Mouse (Mus musculus): ENCODE measurements around the gene Timeless. TPM values are rescaled to one million over a fixed set of nuclear protein-coding genes. Genes with fewer than 3 reads are reported as not detected.
A peak's percentile ranks its signal among the peaks of the same experiment; 100 is the strongest.
"Not testable (repeated sequence)": the region's sequence is repeated elsewhere in the genome, so short reads cannot be mapped to it uniquely, and the experiment has no call there.

Gene Timeless
- polyA plus RNA-seq, 1 experiment from 2014 or later, result 112 TPM

- Histone ChIP-seq H3K27ac (no peak overlapping the region), H3K9me3 (no peaks in the 10 kb centered on the region), H3K27me3 (ENCODE audit: poor library complexity, severe bottlenecking) (peaks cover 4% of the 10 kb centered on the region), H3K36me3 (replicated peaks) (peaks cover 10% of the 10 kb centered on the region), H3K4me1 (0 out of 2 replicates have a peak, but pooled peaks cover 3% of the 10 kb centered on the region), H3K4me3 (no peak overlapping the region)
- no peak for DNase-seq (ENCODE audit: extremely low spot score, low spot score)
- 84% methylated on average over 6 of the region's 6 CpGs for WGBS
Observed at GRCm38 (mm10) chr10:128201856-128202255, 30.0 kb upstream of the Timeless start.

- Histone ChIP-seq H3K27me3 (ENCODE audit: poor library complexity, severe bottlenecking) (no peaks in the 10 kb centered on the region), H3K27ac (no peak overlapping the region), H3K4me3 (no peak overlapping the region), H3K9me3 (no peaks in the 10 kb centered on the region), H3K36me3 (replicated peaks) (peaks cover 28% of the 10 kb centered on the region), H3K4me1 (0 out of 2 replicates have a peak, but pooled peaks cover 3% of the 10 kb centered on the region)
- WGBS, result 91% methylated on average over 15 of the region's 15 CpGs
- DNase-seq (ENCODE audit: extremely low spot score, low spot score), result no peak
Observed at GRCm38 (mm10) chr10:128204941-128205340, 26.9 kb upstream of the Timeless start.

- Histone ChIP-seq H3K27ac (no peak overlapping the region), H3K4me1 (peaks cover 22% of the 10 kb centered on the region), H3K4me3 (no peak overlapping the region), H3K27me3 (ENCODE audit: poor library complexity, severe bottlenecking) (peaks cover 4% of the 10 kb centered on the region), H3K9me3 (no peaks in the 10 kb centered on the region), H3K36me3 (replicated peaks) (peaks cover 34% of the 10 kb centered on the region)
- WGBS, result 95% methylated on average over 10 of the region's 10 CpGs
- no peak for DNase-seq (ENCODE audit: extremely low spot score, low spot score)
Observed at GRCm38 (mm10) chr10:128208326-128208725, 23.5 kb upstream of the Timeless start.

- Histone ChIP-seq H3K36me3 (replicated peaks) (peaks cover 34% of the 10 kb centered on the region), H3K4me1 (peaks cover 24% of the 10 kb centered on the region), H3K27me3 (ENCODE audit: poor library complexity, severe bottlenecking) (peaks cover 15% of the 10 kb centered on the region), H3K4me3 (no peak overlapping the region), H3K9me3 (no peaks in the 10 kb centered on the region), H3K27ac (no peak overlapping the region)
- WGBS, result 91% methylated on average over 11 of the region's 11 CpGs
- DNase-seq (ENCODE audit: extremely low spot score, low spot score), result no peak
Observed at GRCm38 (mm10) chr10:128209311-128210009, 22.4 kb upstream of the Timeless start.

- H3K27ac ChIP-seq, result no peak overlapping the region
- peak overlapping the region; percentile 62; the same call in 1 of the 2 replicates for H3K4me3 ChIP-seq
- peaks cover 19% of the 10 kb centered on the region for H3K27me3 ChIP-seq (ENCODE audit: poor library complexity, severe bottlenecking)
- H3K9me3 ChIP-seq, result no peaks in the 10 kb centered on the region
- H3K4me1 ChIP-seq, result peaks cover 24% of the 10 kb centered on the region
- no peak for DNase-seq (ENCODE audit: extremely low spot score, low spot score)
- H3K36me3 ChIP-seq (replicated peaks), result peaks cover 34% of the 10 kb centered on the region
- WGBS, result 100% methylated on average over 2 of the region's 2 CpGs
Observed at GRCm38 (mm10) chr10:128210131-128210530, 21.7 kb upstream of the Timeless start.

- Histone ChIP-seq H3K4me1 (peaks cover 24% of the 10 kb centered on the region), H3K27me3 (ENCODE audit: poor library complexity, severe bottlenecking) (peaks cover 19% of the 10 kb centered on the region), H3K4me3 (peak overlapping the region; percentile 62), H3K9me3 (no peaks in the 10 kb centered on the region), H3K27ac (peak overlapping the region; percentile 84), H3K36me3 (replicated peaks) (peaks cover 31% of the 10 kb centered on the region)
- WGBS, result 37% methylated on average over 14 of the region's 14 CpGs
- no peak for DNase-seq (ENCODE audit: extremely low spot score, low spot score)
Observed at GRCm38 (mm10) chr10:128210954-128211353, 20.9 kb upstream of the Timeless start.

- peak within 1 kb of the TSS; percentile 62 for H3K4me3 ChIP-seq
- no peaks in the 10 kb centered on the region for H3K9me3 ChIP-seq
- peaks cover 27% of the 10 kb centered on the region for H3K36me3 ChIP-seq (replicated peaks)
- peak; percentile 92 for DNase-seq (ENCODE audit: extremely low spot score, low spot score)
- H3K27me3 ChIP-seq (ENCODE audit: poor library complexity, severe bottlenecking), result peaks cover 19% of the 10 kb centered on the region
- WGBS, result under 1% methylated on average over 30 of the region's 30 CpGs
- H3K27ac ChIP-seq, result peak within 1 kb of the TSS; percentile 84
- H3K4me1 ChIP-seq, result peaks cover 24% of the 10 kb centered on the region
Observed at GRCm38 (mm10) chr10:128211390-128212108, 20.3 kb upstream of the Timeless start, which contains the start of gene Spryd4. Gene Spryd4 (minus strand): TSS chr10:128211807.

GRCm38 (mm10) chr10:128212148-128212547 is 19.7 kb upstream of the Timeless start:
- Histone ChIP-seq H3K4me3 (peak overlapping the region; percentile 62), H3K9me3 (no peaks in the 10 kb centered on the region), H3K27ac (peak overlapping the region; percentile 84), H3K36me3 (replicated peaks) (peaks cover 21% of the 10 kb centered on the region), H3K27me3 (ENCODE audit: poor library complexity, severe bottlenecking) (peaks cover 19% of the 10 kb centered on the region), H3K4me1 (peaks cover 24% of the 10 kb centered on the region)
- no peak for DNase-seq (ENCODE audit: extremely low spot score, low spot score)
- 41% methylated on average over 6 of the region's 6 CpGs for WGBS

- peak overlapping the region; percentile 72 for H3K27ac ChIP-seq
Observed at GRCm38 (mm10) chr10:128212871-128213323, 19.0 kb upstream of the Timeless start.

GRCm38 (mm10) chr10:128214112-128214511 is 17.8 kb upstream of the Timeless start:
- Histone ChIP-seq H3K4me1 (peaks cover 24% of the 10 kb centered on the region), H3K27me3 (ENCODE audit: poor library complexity, severe bottlenecking) (peaks cover 19% of the 10 kb centered on the region), H3K36me3 (replicated peaks) (peaks cover 12% of the 10 kb centered on the region)
- H3K27ac ChIP-seq; DNase-seq (ENCODE audit: extremely low spot score, low spot score); H3K4me3 ChIP-seq; H3K9me3 ChIP-seq: not testable (repeated sequence)
- WGBS, result 90% methylated on average over 4 of the region's 4 CpGs

More at GRCm38 (mm10) chr10:128212871-128213323, 19.0 kb upstream of the Timeless start:
- H3K4me1 ChIP-seq, result peaks cover 24% of the 10 kb centered on the region
- WGBS, result 4% methylated on average over 18 of the region's 18 CpGs
- peak overlapping the region; percentile 47 for H3K4me3 ChIP-seq
- DNase-seq (ENCODE audit: extremely low spot score, low spot score), result peak; percentile 59
- H3K36me3 ChIP-seq (replicated peaks), result peaks cover 17% of the 10 kb centered on the region
- H3K27me3 ChIP-seq (ENCODE audit: poor library complexity, severe bottlenecking), result peaks cover 19% of the 10 kb centered on the region
- no peaks in the 10 kb centered on the region for H3K9me3 ChIP-seq

GRCm38 (mm10) chr10:128214981-128215380 is 16.9 kb upstream of the Timeless start:
- Histone ChIP-seq H3K36me3 (replicated peaks) (peaks cover 5% of the 10 kb centered on the region), H3K27me3 (ENCODE audit: poor library complexity, severe bottlenecking) (peaks cover 19% of the 10 kb centered on the region), H3K9me3 (no peaks in the 10 kb centered on the region), H3K27ac (no peak overlapping the region), H3K4me1 (peaks cover 24% of the 10 kb centered on the region), H3K4me3 (no peak overlapping the region)
- WGBS, result 90% methylated on average over 5 of the region's 5 CpGs
- no peak for DNase-seq (ENCODE audit: extremely low spot score, low spot score)

- Histone ChIP-seq H3K4me3 (no peak overlapping the region), H3K9me3 (no peaks in the 10 kb centered on the region), H3K36me3 (replicated peaks) (no peaks in the 10 kb centered on the region), H3K4me1 (no peaks in the 10 kb centered on the region), H3K27me3 (ENCODE audit: poor library complexity, severe bottlenecking) (peaks cover 13% of the 10 kb centered on the region), H3K27ac (no peak overlapping the region)
- 96% methylated on average over 18 of the region's 18 CpGs for WGBS
- DNase-seq (ENCODE audit: extremely low spot score, low spot score), result no peak
Observed at GRCm38 (mm10) chr10:128218387-128219117, 13.3 kb upstream of the Timeless start.
